13 mouse cellular contexts compared by ENCODE assay signal in the genomic region with DNA sequence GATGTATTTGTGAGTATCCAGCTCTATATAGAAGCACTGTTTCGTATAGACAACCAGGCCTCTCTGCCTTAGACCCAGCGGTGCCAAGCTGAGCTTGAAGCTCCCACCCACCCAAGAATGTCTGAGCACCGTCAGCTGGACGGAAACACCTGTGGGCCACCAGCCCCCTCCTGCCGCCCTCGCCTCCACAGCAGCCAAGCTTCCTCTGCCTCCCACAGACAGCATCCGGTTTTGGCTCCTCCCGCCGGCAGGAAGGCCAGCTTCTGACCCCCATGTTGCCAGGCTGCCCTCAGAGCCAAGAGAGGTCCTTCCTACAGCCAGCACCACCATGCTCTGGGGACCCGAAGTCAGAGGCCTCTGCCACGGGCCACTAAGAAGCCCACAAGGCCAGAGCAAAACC. TPM values are rescaled to one million over a fixed set of nuclear protein-coding genes. Genes with fewer than 3 reads are reported as not detected.
DNase-seq lines count a peak whose midpoint lies in the region; ATAC-seq lines count a peak whose summit lies in the region.
"Had no signal": no experiment of that assay in that cellular context is flagged by ENCODE, and none has a peak within 500 bp of the region (broad histone marks: within the 10 kb centered on the region; RNA-seq: fewer than 3 reads in every experiment).

No protein-coding gene starts in this region.

- peaks cover 42% of the 10 kb centered on the region for H3K4me1 ChIP-seq in hindbrain, embryonic 10.5 days (replicated peaks)
- no peaks in the 10 kb centered on the region for H3K4me1 ChIP-seq in hindbrain, embryonic 16.5 days (ENCODE audit: control insufficient read depth, insufficient read depth, low read depth, low read length)
- H3K4me1 ChIP-seq in brown adipose tissue, adult 24 weeks (ENCODE audit: control insufficient read depth, insufficient read depth, insufficient read length, low read length) = peaks cover 18% of the 10 kb centered on the region

- no peaks in the 10 kb centered on the region for H3K9me3 ChIP-seq in hindbrain, embryonic 10.5 days
- no peaks in the 10 kb centered on the region for H3K9me3 ChIP-seq in hindbrain, embryonic 16.5 days (ENCODE audit: control insufficient read depth, low read length)

- no peak for ATAC-seq in hindbrain, embryonic 16.5 days
- ATAC-seq: forebrain, embryonic 14.5 days had no signal

- H3K4me2 ChIP-seq in hindbrain, embryonic 16.5 days (ENCODE audit: low read length) = no peak overlapping the region

- no peak for DNase-seq in hindbrain, embryonic 10.5 days (ENCODE audit: low spot score)
- peak; percentile 37 to 71 for DNase-seq in heart, adult 9 months (ENCODE audit: low spot score in 2 of 2)
- DNase-seq in lung, postnatal 36 days = peak; percentile 24
- no peak for DNase-seq in left cerebral cortex, postnatal 25 days (ENCODE audit: low spot score in 2 of 2)
- no peak for DNase-seq in urinary bladder, postnatal 14 days (ENCODE audit: low spot score)
- no peak for DNase-seq in cerebellum, postnatal 14 days
- DNase-seq: gastrocnemius, postnatal 36 days; layer of hippocampus, postnatal 36 days had no signal

- peaks cover 64% of the 10 kb centered on the region for H3K36me3 ChIP-seq in hindbrain, embryonic 10.5 days
- H3K36me3 ChIP-seq in hindbrain, embryonic 16.5 days (ENCODE audit: control insufficient read depth, insufficient read depth, low read length) = peaks cover 49% of the 10 kb centered on the region

- 83% methylated on average over 11 of the region's 11 CpGs for WGBS in hindbrain, embryonic 10.5 days
- WGBS in hindbrain, embryonic 16.5 days = 83% methylated on average over 11 of the region's 11 CpGs

- no peak overlapping the region for H3K4me3 ChIP-seq in hindbrain, embryonic 10.5 days
- no peak overlapping the region for H3K4me3 ChIP-seq in hindbrain, embryonic 16.5 days (ENCODE audit: low read length)
- no peak overlapping the region for H3K4me3 ChIP-seq in brown adipose tissue, adult 24 weeks (ENCODE audit: insufficient read depth, low read depth, low read length)

- no peak overlapping the region for H3K9ac ChIP-seq in hindbrain, embryonic 16.5 days (ENCODE audit: low read depth, low read length)

- intact Hi-C loops in left cerebral cortex, postnatal 25 days (cut with DNase I) = no loop called here

- H3K27ac ChIP-seq in hindbrain, embryonic 10.5 days = 0 out of 2 replicates have a peak overlapping the region, but pooled peaks have one; percentile 8
- H3K27ac ChIP-seq in hindbrain, embryonic 16.5 days (ENCODE audit: low read depth, low read length) = no peak overlapping the region
- peak overlapping the region; percentile 71 for H3K27ac ChIP-seq in brown adipose tissue, adult 24 weeks (replicated peaks; ENCODE audit: low read depth, low read length)
- H3K27ac ChIP-seq: macrophage had no signal

- peaks cover 2% of the 10 kb centered on the region; the same call in 1 of the 2 replicates for H3K27me3 ChIP-seq in hindbrain, embryonic 10.5 days (ENCODE audit: insufficient read depth, poor library complexity, severe bottlenecking)
- H3K27me3 ChIP-seq in hindbrain, embryonic 16.5 days (replicated peaks; ENCODE audit: control insufficient read depth, insufficient read depth, low read length) = no peaks in the 10 kb centered on the region

RNA-seq across cellular contexts. Expression of gene Jag2, which starts 15.0 kb away (rescaled TPM):
- 4.7 and 4.8 TPM in 2 replicates for polyA plus RNA-seq in hindbrain, embryonic 10.5 days (2016; fragmentation: Nextera tagmentation; extraction: Ambion mirVana)
- 10.7 and 11.1 TPM in 2 replicates for polyA plus RNA-seq in hindbrain, embryonic 16.5 days (2015; fragmentation: Nextera tagmentation; extraction: Ambion mirVana)
- polyA plus RNA-seq in brown adipose tissue, adult 24 weeks (2012; ENCODE audit: insufficient read depth, insufficient read length, missing spikeins) = 2.2 and 3.2 TPM in 2 replicates
- 10 to 100 TPM; 50.1 to 55.1 TPM for total RNA-seq in left cerebral cortex, postnatal 25 days (2021)

RNA-seq across cellular contexts. Expression of gene Nudt14, which starts 27.4 kb away (rescaled TPM):
- 79.5 and 83.0 TPM in 2 replicates for polyA plus RNA-seq in hindbrain, embryonic 10.5 days (2016; fragmentation: Nextera tagmentation; extraction: Ambion mirVana)
- 54.2 and 57.3 TPM in 2 replicates for polyA plus RNA-seq in hindbrain, embryonic 16.5 days (2015; fragmentation: Nextera tagmentation; extraction: Ambion mirVana)
- polyA plus RNA-seq in brown adipose tissue, adult 24 weeks (2012; ENCODE audit: insufficient read depth, insufficient read length, missing spikeins) = 19.4 and 23.6 TPM in 2 replicates
- 10 to 100 TPM; 10.8 to 11.5 TPM for total RNA-seq in left cerebral cortex, postnatal 25 days (2021)

RNA-seq across cellular contexts. Expression of gene Gpr132, which starts 46.5 kb away (rescaled TPM):
- polyA plus RNA-seq in hindbrain, embryonic 10.5 days (2016; fragmentation: Nextera tagmentation; extraction: Ambion mirVana) = 0.06 and 0.08 TPM in 2 replicates
- polyA plus RNA-seq in hindbrain, embryonic 16.5 days (2015; fragmentation: Nextera tagmentation; extraction: Ambion mirVana) = 0.08 TPM in 1 of 2 replicates, not detected in the other
- polyA plus RNA-seq in brown adipose tissue, adult 24 weeks (2012; ENCODE audit: insufficient read depth, insufficient read length, missing spikeins) = not detected in 2 replicates
- not detected for total RNA-seq in left cerebral cortex, postnatal 25 days (2021)
- total RNA-seq: layer of hippocampus, postnatal 36 days had no signal
- polyA plus RNA-seq: forebrain, embryonic 14.5 days; hindbrain, embryonic 11.5 days had no signal

Comparison
In these comparisons a context has a peak if more than half of its experiments do, and no peak if none do; other contexts are left out.
1. DNase-seq: peak in heart, adult 9 months (2 of 2) and lung, postnatal 36 days (single experiment); none in hindbrain, embryonic 10.5 days (single experiment), left cerebral cortex, postnatal 25 days (0 of 2), urinary bladder, postnatal 14 days (single experiment) and cerebellum, postnatal 14 days (0 of 2).